Mouse (Mus musculus) urinary bladder, postnatal 14 days (tissue): ENCODE results near the gene Sclt1.

Source experiments
- DNase-seq: peaks from one replicate; pipeline ENCODE4 v3.0.0; 2021; ENCODE audit warnings: low spot score

The Sclt1 gene

GRCm38 (mm10) chr3:41605601-41606329, 136.5 kb downstream of the Sclt1 start:
- DNase-seq: no peak

GRCm38 (mm10) chr3:41604629-41605321, 137.5 kb downstream of the Sclt1 start:
- DNase-seq: no peak

GRCm38 (mm10) chr3:41603470-41604019, 138.8 kb downstream of the Sclt1 start:
- DNase-seq: no peak

GRCm38 (mm10) chr3:41602933-41603332, 139.4 kb downstream of the Sclt1 start:
- DNase-seq: no peak

- DNase-seq: no peak
Measured at GRCm38 (mm10) chr3:41601226-41602020, 140.9 kb downstream of the Sclt1 start.

- peak; percentile 59 for DNase-seq
Measured at GRCm38 (mm10) chr3:41599806-41600589, 142.3 kb downstream of the Sclt1 start.

GRCm38 (mm10) chr3:41599226-41599625, 143.1 kb downstream of the Sclt1 start:
- no peak for DNase-seq

DNA sequence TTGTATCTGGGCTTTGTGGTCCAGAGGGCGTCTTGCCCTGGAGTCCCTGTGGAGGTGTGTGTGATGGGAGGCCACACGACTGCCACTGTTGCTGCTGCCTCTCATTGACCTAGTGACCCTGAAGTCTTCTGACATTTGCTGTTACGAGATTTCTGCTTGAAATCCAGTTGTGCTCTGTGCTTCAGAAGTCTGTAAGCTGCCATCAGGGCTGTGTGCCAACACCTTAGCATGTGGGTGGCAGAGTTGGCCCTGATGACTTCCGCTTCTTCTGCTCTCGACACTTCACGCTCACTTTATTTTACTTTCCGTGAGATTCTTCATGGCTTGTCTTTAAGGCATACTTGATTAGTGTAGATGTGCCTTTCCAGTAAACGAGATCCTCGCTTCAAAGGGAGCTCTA, 143.9 kb downstream of the Sclt1 start:
- no peak for DNase-seq

DNA sequence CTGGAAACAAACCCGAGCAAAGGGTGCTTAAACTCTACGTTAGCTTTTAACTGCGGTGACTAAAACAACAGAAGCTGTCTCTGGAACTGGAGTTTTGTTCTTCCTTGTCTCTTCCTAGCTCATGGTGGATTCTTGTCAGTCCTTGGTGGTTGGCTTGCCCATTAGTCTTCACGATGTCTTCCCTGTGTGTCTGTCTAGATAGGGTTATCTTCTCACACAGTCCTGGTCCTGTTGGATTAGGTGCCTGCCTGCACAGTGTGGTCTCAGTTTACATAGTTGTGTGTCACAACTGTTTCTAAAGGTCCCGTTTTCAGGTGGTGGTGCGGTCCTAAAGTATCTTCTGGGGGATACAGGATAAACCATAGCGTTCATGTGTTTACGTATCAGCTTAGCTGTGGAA, 145.3 kb downstream of the Sclt1 start:
- DNase-seq: no peak

DNA sequence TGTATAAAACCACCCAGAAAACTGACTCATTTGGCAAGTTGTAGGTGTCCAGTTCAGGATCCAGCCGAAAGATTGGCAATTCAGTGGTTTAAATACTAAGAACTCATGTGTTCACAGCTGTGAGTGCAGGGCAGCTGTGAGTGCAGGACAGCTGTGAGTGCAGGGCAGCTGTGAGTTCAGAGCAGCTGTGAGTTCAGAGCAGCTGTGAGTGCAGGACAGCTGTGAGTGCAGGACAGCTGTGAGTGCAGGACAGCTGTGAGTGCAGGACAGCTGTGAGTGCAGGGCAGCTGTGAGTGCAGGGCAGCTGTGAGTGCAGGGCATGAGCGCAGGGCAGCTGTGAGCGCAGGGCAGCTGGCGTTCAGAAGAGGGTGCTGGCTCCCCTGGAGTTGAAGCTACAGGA, 147.3 kb downstream of the Sclt1 start:
- no peak for DNase-seq

- no peak for DNase-seq
Measured at GRCm38 (mm10) chr3:41594097-41594879, 148.0 kb downstream of the Sclt1 start.

- DNase-seq: no peak
Measured at GRCm38 (mm10) chr3:41592805-41593204, 149.5 kb downstream of the Sclt1 start.

DNA sequence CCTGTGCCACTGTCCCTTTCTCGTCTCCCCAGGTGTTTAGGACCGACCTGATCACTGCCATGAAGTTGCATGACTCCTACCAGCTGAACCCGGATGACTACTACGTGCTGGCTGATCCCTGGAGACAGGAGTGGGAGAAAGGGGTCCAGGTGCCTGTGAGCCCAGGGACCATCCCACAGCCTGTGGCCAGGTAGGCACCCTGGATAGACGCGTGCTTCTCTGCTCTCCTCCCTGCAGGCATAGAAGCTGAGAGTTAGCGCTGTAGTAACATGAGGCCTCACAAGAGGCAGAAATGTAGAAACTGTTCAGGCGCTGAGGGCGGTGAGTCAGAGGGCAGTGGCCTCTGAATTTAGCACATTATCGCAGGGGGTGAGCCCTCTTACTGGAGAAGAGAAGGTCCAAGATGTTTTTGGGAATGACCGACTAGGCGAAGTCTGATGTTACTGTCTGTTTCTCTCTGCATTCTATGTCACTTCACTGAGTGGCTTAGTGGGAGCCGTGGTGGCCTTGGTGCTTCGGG, 150.6 kb downstream of the Sclt1 start:
- DNase-seq: no peak

DNA sequence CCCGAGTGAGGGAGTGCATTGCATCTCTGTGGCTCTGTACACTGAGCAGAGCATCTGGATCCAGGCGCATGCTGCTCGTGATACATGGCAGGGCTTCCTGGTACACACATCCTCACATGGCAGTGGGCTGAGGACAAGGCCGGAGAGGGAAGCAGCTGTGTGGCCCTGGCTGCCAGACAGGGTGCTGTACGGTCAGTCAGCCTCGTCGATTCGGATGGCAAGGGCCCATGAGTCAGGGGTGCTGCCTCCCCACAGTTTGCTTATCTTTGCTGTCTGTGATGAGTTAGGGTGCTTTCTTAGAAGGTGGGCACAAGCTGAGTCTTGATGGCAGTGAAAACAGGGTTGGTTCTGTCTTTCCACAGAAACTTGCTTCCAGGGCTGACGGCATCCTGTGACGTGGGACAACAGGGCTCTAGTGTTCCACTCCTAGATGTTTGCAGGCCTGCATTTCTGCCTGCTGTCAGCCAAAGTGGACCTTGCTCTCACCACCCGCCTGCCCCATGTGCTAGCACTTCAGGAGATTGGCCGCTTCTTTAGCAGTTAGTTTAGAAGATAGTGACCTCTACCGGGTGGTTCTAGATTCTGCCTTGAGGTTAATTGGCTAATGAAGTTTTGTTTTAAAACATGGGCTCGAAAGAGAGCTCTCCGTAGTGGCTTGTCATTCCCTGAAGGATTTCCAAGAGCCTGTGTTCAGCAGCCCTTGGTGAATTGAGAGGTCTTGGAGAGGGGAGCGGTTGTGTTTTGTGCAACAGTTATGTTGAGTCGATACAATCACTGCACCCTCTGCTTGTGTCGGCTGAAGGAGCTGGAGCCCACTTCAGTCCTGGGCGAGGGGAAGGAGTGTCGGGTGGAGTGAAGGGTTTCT, 151.4 kb downstream of the Sclt1 start:
- DNase-seq: no peak

DNA sequence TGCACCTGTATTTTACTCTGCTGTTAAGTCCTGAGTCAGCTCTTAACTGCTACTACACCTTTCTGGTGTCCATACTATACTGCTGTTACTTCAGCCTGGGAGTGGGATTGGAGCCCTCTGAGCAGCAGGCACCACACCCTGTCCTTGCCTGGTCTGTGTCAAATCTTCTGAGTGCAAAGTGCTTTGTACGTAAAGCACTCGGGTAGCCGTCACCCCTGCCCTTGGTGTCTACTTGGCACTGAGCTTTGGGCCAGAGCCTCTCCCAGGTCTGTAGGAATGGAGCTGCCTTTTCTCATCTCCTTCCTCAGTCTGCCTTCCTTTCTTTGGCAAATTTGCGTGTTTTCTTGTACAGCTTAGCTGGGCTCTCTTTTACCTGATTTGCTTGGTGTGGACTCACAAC, 152.3 kb downstream of the Sclt1 start:
- DNase-seq: no peak

DNA sequence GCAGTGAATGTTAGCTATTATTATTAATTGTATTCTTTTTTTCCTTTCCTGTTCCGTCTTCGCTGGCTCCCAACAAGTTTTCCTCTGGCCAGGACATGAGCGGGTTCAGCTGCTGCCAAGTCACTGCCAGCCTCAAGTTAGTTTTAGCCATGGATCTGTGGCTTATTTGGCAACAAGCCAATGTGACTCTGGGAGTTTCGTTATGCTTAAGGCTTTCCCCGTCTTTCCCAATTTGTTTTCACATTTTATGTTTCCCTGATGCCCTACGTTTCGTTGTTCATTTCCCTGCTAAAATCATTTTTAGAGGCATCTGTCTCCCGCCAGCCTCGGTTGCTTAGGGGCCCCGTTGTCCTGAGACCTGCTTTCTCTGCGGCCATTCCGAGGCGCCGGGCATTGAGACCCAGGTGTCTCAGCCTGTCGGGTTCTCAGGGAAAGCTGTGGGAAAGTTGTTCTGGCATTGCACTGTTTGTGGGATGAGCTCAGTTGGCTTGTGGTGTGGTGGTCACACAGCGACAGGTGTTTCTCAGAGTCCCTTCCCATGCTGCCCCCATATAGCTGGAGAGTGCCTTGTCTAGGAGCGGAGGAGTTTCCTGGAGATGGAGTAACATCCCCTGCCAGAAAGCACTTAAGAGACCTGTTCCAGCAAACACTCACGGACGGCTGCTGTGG, 152.9 kb downstream of the Sclt1 start:
- no peak for DNase-seq

- no peak for DNase-seq
Measured at GRCm38 (mm10) chr3:41588495-41588894, 153.8 kb downstream of the Sclt1 start.

DNA sequence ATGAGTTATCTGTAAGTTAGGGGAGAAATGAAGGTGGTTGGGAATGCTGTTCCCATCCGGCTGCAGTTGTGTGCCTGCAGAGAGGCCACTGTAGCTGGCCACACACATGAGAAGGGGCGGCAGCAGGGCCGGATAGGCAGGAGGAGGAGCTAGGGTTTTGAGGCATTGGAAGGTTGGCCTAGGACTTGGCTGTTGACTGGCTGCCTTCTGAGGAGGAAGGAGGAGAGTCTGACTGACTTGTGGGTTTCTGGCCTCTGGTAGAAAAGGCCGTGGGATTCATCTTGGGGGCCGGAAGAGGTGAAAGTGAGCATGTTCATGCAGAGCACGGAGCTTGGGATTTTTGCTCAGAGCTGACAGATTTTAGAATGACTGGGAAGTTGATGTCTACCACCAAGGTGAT, 154.7 kb downstream of the Sclt1 start:
- DNase-seq: peak; percentile 20

DNA sequence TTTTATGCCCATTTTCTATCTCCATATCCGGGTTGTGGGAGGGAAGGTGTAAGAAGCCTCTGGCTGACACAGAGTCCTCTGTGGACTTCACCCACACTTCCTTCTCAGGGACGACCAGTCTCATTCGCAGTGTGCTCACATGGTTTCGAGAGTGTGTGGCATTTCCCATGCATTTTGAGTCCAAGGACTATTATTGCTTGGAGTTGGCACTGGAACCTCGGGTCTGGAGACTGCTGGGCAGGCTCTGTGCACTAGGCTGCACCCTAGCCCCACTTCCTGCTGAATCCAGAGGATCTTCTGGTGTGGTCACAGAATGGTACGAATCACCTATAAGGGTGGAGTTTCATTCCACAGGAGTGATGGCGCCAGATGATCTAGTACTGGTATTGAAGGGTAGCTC, 155.4 kb downstream of the Sclt1 start:
- no peak for DNase-seq
